Mouse (Mus musculus): ENCODE data around the gene Akap12.

DNA sequence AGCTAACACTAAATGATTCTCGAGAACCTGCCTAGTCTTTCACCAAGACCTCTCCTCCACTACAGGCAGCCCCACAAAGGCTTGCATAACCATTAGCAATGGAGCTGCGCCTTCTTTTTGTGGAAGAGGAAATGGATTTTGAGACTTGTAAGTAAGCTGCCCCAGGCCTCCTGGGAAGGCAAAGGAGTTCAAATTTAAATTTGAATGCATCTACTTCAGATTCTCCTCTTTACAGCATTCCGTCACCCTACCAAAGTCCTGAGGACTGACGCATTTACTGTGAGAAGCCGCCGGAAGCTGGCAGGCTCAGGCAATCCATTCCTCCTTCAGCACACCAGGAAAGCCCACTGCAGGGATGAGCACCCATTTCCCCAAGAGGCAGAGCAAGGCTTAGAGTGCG lies 109.1 kb downstream of the Akap12 start:
- TF ChIP-seq CTCF (IDR thresholded peaks at IDR 0.05; ENCODE audit: borderline replicate concordance, insufficient read depth, low read length) (no peak), POLR2A (IDR thresholded peaks at IDR 0.05; ENCODE audit: low read depth, low read length) (no peak)

Data from embryonic fibroblast, embryonic 13.5 days (primary cell).